Mouse (Mus musculus): ENCODE results near the gene B4galt5. TPM values are rescaled to one million over a fixed set of nuclear protein-coding genes. Genes with fewer than 3 reads are reported as not detected.

The B4galt5 gene
- polyA plus RNA-seq, 1 experiment from 2014 or later: 9.1 TPM

DNA sequence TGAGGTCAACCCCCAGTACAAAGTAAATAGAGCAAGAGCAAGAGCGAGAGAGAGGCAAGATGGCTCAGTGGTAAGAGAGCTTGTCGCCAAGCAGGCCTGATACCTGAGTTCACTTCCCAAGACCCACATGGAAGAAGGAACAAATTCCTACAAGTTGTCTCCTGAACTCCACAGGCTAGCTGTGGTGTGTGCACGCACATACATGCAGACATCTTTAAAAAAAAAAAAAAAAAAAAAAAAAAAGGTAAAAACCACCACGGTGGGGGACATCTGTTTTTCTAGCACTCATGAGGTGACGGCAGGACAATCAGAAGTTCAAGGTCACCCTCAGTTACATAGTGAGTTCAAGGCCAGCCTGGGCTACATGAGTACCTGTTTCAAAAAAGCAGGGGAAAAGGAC, 26.7 kb upstream of the B4galt5 start:
- whole genome bisulfite sequencing: 95% methylated on average over 5 of the region's 5 CpGs
- no peak for ATAC-seq
- Histone ChIP-seq H3K4me3 (no peak overlapping the region), H3K4me1 (0 out of 2 replicates have a peak, but pooled peaks cover 6% of the 10 kb centered on the region), H3K36me3 (ENCODE audit: poor library complexity, severe bottlenecking) (no peaks in the 10 kb centered on the region), H3K27ac (no peak overlapping the region), H3K4me2 (no peak overlapping the region), H3K9me3 (replicated peaks) (no peaks in the 10 kb centered on the region), H3K9ac (no peak overlapping the region), H3K27me3 (no peaks in the 10 kb centered on the region)

DNA sequence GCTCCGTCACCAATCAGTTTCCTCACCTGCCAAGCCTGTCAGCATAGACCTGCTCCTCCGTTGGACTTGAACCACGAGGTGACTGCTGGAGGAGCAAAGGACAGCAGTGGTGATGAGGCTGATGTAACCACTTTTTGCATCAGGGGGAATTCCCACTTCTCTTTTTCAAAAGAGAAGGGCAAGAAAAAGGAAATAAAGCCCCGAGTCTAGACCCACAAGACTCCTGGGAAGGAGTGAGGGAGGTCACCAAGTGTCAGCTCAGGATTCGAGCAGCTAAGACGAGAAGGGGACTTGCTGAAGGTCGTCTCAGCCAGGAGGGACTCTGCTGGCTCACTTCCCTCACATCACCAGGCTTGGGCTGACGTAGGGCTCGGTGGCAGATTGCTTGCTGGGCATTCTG, 26.2 kb upstream of the B4galt5 start:
- H3K27me3 ChIP-seq: no peaks in the 10 kb centered on the region
- H3K9me3 ChIP-seq (replicated peaks): no peaks in the 10 kb centered on the region
- 85% methylated on average over 9 of the region's 9 CpGs for whole genome bisulfite sequencing
- H3K36me3 ChIP-seq (ENCODE audit: poor library complexity, severe bottlenecking): no peaks in the 10 kb centered on the region
- 0 out of 2 replicates have a peak, but pooled peaks cover 6% of the 10 kb centered on the region for H3K4me1 ChIP-seq
- H3K9ac ChIP-seq: no peak overlapping the region
- no peak overlapping the region for H3K4me3 ChIP-seq
- no peak for ATAC-seq
- H3K4me2 ChIP-seq: no peak overlapping the region
- H3K27ac ChIP-seq: no peak overlapping the region

DNA sequence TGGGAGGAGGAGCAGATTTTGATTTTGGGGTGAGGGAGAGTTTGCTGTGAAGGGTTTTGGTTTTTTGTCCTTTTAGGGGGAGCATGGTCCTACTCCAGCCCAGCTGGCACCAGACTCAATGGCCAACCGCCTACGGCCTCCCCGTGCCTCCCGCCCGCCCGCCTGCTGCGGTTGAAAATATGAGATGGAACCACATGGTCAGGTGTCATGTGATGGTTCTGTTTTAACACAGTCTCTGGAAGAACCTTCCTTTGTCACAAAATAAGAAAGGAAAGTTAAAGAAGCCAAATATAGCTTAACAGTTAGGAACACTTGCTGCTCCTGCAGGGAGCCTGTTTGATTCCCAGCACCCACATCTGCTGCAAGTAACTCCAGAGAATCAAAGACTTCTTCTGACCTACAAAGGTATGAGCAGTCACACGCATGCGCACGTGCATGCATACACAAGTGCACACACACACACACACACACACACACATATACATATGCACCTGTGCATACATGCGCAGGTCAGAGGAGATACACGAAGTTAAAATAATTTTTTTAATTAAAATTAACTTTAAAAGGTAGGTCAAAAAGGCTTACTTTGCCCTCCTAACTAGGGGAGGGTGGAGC, 25.3 kb upstream of the B4galt5 start:
- H3K9ac ChIP-seq: no peak overlapping the region
- H3K4me3 ChIP-seq: no peak overlapping the region
- 0 out of 2 replicates have a peak, but pooled peaks cover 6% of the 10 kb centered on the region for H3K4me1 ChIP-seq
- no peaks in the 10 kb centered on the region for H3K36me3 ChIP-seq (ENCODE audit: poor library complexity, severe bottlenecking)
- no peak overlapping the region for H3K27ac ChIP-seq
- WGBS: 91% methylated on average over 12 of the region's 12 CpGs
- no peak overlapping the region for H3K4me2 ChIP-seq
- no peaks in the 10 kb centered on the region for H3K9me3 ChIP-seq (replicated peaks)
- ATAC-seq: no peak
- H3K27me3 ChIP-seq: no peaks in the 10 kb centered on the region

DNA sequence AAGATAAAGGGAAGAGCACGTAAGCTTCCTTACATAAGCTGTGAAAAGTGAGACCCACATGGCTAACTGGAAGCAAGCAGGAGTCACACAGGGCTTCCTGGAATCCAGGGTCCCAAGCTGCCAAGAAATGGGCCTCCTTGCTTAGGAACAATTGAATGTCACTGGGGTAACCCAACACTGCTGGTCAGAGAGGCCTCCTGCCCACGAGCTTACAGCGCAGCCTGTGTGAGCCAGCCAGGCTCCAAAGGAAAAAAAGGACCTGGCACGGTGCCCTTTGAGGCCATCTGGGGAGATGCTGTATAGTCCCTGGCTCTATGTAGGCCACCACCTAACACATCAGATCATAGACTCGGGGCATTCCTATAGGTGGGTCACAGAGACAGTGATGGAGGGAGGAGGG, 24.3 kb upstream of the B4galt5 start:
- no peak for ATAC-seq
- Histone ChIP-seq H3K4me3 (no peak overlapping the region), H3K36me3 (ENCODE audit: poor library complexity, severe bottlenecking) (no peaks in the 10 kb centered on the region), H3K4me2 (no peak overlapping the region), H3K4me1 (0 out of 2 replicates have a peak, but pooled peaks cover 6% of the 10 kb centered on the region), H3K9me3 (replicated peaks) (no peaks in the 10 kb centered on the region), H3K27ac (no peak overlapping the region), H3K9ac (no peak overlapping the region), H3K27me3 (no peaks in the 10 kb centered on the region)
- 71% methylated on average over 5 of the region's 5 CpGs for WGBS

- ATAC-seq: no peak
These were observed 22.5 kb upstream of the B4galt5 start for GRCm38 (mm10) chr2:167371506-167371905.

DNA sequence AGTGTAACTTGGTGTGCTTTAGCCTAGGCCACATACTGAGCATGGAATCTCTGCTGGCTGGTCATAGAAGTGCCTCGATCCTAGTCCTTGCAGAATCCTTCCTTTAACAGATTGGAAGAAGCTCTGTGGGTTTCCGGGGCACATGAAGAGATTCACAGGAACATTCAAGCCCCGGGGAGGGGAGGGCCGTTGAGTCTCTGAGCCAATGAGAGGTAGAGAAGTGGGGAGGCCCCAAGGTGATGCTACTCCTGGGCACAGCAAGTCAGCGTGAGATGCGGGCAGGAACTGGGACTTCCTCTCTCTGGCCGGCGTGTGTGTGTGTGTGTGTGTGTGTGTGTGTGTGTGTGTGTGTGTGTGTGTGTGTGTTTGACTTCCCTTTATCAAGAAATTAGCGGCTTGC, 19.3 kb upstream of the B4galt5 start:
- no peak for ATAC-seq
- Histone ChIP-seq H3K4me1 (0 out of 2 replicates have a peak, but pooled peaks cover 4% of the 10 kb centered on the region), H3K9me3 (replicated peaks) (no peaks in the 10 kb centered on the region; the same call in 1 of the 2 replicates), H3K9ac (no peak overlapping the region), H3K36me3 (ENCODE audit: poor library complexity, severe bottlenecking) (no peaks in the 10 kb centered on the region), H3K27me3 (no peaks in the 10 kb centered on the region), H3K4me3 (no peak overlapping the region), H3K4me2 (no peak overlapping the region), H3K27ac (no peak overlapping the region)
- WGBS: 84% methylated on average over 7 of the region's 9 CpGs

More at GRCm38 (mm10) chr2:167371506-167371905, 22.5 kb upstream of the B4galt5 start:
- no peak overlapping the region for H3K27ac ChIP-seq
- no peak overlapping the region for H3K4me3 ChIP-seq
- H3K36me3 ChIP-seq (ENCODE audit: poor library complexity, severe bottlenecking): no peaks in the 10 kb centered on the region
- no peaks in the 10 kb centered on the region for H3K9me3 ChIP-seq (replicated peaks)
- H3K27me3 ChIP-seq: no peaks in the 10 kb centered on the region
- H3K4me2 ChIP-seq: no peak overlapping the region
- H3K4me1 ChIP-seq: 0 out of 2 replicates have a peak, but pooled peaks cover 6% of the 10 kb centered on the region
- no peak overlapping the region for H3K9ac ChIP-seq
- 90% methylated on average over 2 of the region's 2 CpGs for WGBS

- Histone ChIP-seq H3K27ac (no peak overlapping the region), H3K4me2 (no peak overlapping the region), H3K4me1 (no peaks in the 10 kb centered on the region), H3K36me3 (ENCODE audit: poor library complexity, severe bottlenecking) (no peaks in the 10 kb centered on the region), H3K9me3 (replicated peaks) (no peaks in the 10 kb centered on the region; the same call in 1 of the 2 replicates), H3K9ac (no peak overlapping the region), H3K27me3 (no peaks in the 10 kb centered on the region), H3K4me3 (no peak overlapping the region)
- WGBS: 62% methylated on average over 20 of the region's 20 CpGs
- ATAC-seq: no peak
These were observed 18.8 kb upstream of the B4galt5 start for GRCm38 (mm10) chr2:167367777-167368281.

GRCm38 (mm10) chr2:167367325-167367724, 18.3 kb upstream of the B4galt5 start:
- Histone ChIP-seq H3K4me2 (no peak overlapping the region), H3K36me3 (ENCODE audit: poor library complexity, severe bottlenecking) (no peaks in the 10 kb centered on the region), H3K4me1 (no peaks in the 10 kb centered on the region), H3K4me3 (no peak overlapping the region), H3K9me3 (replicated peaks) (no peaks in the 10 kb centered on the region; the same call in 1 of the 2 replicates), H3K9ac (no peak overlapping the region), H3K27ac (no peak overlapping the region), H3K27me3 (no peaks in the 10 kb centered on the region)
- no peak for ATAC-seq
- WGBS: 58% methylated on average over 6 of the region's 7 CpGs

DNA sequence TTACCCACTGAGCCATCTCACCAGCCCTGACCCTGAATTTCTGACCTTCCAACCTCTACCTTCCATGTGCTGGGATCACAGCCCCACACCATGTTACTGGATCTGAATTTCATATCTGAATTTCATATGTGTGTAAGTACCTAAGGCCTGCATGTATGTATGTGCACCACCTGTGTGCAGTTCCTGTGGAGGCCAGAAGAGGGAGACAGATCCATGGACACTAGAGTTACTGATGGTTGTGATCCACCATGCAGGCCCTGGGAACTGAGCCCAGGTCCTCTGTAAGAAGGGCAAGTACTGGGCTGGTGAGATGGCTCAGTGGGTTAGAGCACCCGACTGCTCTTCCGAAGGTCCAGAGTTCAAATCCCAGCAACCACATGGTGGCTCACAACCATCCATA, 16.1 kb upstream of the B4galt5 start:
- Histone ChIP-seq H3K4me2 (no peak overlapping the region), H3K36me3 (ENCODE audit: poor library complexity, severe bottlenecking) (no peaks in the 10 kb centered on the region), H3K4me1 (no peaks in the 10 kb centered on the region), H3K4me3 (no peak overlapping the region), H3K9me3 (replicated peaks) (no peaks in the 10 kb centered on the region; the same call in 1 of the 2 replicates), H3K27me3 (no peaks in the 10 kb centered on the region), H3K9ac (no peak overlapping the region), H3K27ac (no peak overlapping the region)
- 97% methylated on average over 2 of the region's 2 CpGs for WGBS
- ATAC-seq: no peak

DNA sequence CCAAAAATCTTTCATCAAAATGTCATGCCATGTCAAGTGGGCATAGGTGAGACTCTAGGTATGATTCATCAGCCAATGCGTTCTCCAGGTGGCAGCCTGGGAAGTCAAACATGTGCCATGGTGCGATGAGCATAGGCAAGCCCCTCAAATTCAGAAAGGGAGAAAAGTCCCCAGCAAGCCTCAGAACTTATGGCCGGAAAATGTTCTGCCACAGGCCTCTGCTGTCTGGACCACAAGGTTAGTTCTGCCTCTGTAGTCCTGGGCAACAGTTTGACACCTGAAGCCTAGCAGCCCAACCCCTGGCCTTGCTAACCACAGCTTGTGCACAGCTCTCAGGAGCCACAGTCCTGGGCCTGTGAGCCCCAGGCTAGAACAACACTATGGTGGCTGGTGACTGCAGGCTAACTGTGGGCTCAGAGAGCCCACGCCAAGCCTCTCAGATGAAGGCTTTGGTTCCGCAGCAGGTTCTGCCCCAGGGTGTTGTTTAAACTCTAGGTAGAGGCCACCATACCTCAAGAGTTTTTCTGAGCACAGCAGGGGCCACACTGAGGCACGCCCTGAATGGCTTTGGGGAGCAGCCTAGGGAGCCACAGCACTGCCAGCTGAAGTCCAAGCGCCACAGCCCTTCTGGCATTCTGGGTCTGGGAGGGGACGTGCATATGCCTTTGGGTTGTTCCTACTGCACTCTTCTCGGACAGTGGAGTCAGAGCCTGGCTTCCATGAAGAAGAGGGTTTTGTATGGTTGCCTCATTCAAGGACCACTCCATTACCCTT, 14.5 kb upstream of the B4galt5 start:
- no peak for ATAC-seq
- no peaks in the 10 kb centered on the region for H3K36me3 ChIP-seq (ENCODE audit: poor library complexity, severe bottlenecking)
- H3K4me1 ChIP-seq: no peaks in the 10 kb centered on the region
- no peak overlapping the region for H3K27ac ChIP-seq
- no peaks in the 10 kb centered on the region; the same call in 1 of the 2 replicates for H3K9me3 ChIP-seq (replicated peaks)
- H3K9ac ChIP-seq: no peak overlapping the region
- H3K27me3 ChIP-seq: no peaks in the 10 kb centered on the region
- H3K4me3 ChIP-seq: no peak overlapping the region
- WGBS: 64% methylated on average over 9 of the region's 9 CpGs
- no peak overlapping the region for H3K4me2 ChIP-seq

DNA sequence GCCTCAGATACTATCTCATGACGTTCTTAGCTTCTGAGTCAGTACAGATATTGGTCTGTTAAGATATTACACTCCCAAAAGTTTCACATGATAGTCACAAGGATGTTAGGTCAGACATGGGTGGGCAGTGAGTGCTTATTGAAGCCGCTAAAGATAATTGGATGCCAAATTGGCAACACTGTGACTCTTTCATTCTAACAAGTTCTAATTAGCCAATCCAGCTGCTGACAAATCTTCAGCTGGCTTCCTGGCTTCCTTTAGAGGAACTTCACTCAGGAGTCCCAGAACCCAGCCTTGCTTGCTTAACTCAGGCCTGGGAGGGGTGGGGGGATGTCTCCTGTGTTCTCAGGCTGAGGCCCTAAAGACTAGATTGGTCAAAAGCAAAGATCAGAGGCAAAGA, 9.5 kb upstream of the B4galt5 start:
- Histone ChIP-seq H3K27ac (no peak overlapping the region), H3K36me3 (ENCODE audit: poor library complexity, severe bottlenecking) (no peaks in the 10 kb centered on the region), H3K9ac (no peak overlapping the region), H3K4me1 (peaks cover under 1% of the 10 kb centered on the region; the same call in 1 of the 2 replicates), H3K9me3 (replicated peaks) (no peaks in the 10 kb centered on the region), H3K4me2 (no peak overlapping the region), H3K27me3 (no peaks in the 10 kb centered on the region), H3K4me3 (no peak overlapping the region)
- ATAC-seq: no peak
- 78% methylated on average over 2 of the region's 2 CpGs for WGBS

DNA sequence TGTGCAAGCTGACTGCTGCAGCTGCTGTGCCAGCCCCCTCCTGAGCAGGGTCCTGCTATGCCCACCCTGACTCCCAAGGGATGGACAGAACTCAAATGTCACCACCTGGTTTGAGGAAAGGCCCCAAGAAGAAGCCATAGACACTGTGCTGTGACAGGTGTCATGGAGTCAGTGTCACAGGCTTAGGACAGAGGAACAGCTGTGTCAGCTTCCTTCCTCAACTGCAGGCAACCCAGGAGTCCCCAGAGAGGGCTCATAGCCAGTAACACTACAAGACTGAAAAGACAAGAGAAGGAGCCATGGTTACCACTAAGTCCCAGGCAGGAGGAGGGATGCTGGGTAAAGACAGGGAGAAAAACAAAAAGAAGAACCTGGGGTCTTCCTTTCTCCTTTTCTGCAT, 7.9 kb upstream of the B4galt5 start:
- no peaks in the 10 kb centered on the region for H3K9me3 ChIP-seq (replicated peaks)
- H3K4me3 ChIP-seq: no peak overlapping the region
- no peak for ATAC-seq

More for the DNA sequence above, 7.9 kb upstream of the B4galt5 start:
- no peak overlapping the region for H3K9ac ChIP-seq
- H3K4me2 ChIP-seq: no peak overlapping the region
- H3K4me1 ChIP-seq: peaks cover 7% of the 10 kb centered on the region; the same call in 1 of the 2 replicates
- H3K36me3 ChIP-seq (ENCODE audit: poor library complexity, severe bottlenecking): no peaks in the 10 kb centered on the region
- H3K27ac ChIP-seq: no peak overlapping the region
- no peaks in the 10 kb centered on the region for H3K27me3 ChIP-seq

Data from forebrain, embryonic 13.5 days (tissue).